Mouse (Mus musculus) MEL (cell line): ENCODE results near the gene Cacna1c. TPM values are rescaled to one million over a fixed set of nuclear protein-coding genes. Genes with fewer than 3 reads are reported as not detected.

ENCODE experiments used
- DNase-seq: peaks from one replicate; pipeline ENCODE4 v3.0.0; 2011; ENCODE audit warnings: low read depth, low spot score
- H3K27ac ChIP-seq: 2 replicates; pipeline ENCODE4 v1.5.1; 2012; ENCODE audit warnings: low read depth, mild to moderate bottlenecking, control low read depth, low read length, moderate library complexity; ENCODE audit not compliant: control insufficient read depth
- H3K27me3 ChIP-seq, 2 experiments: fragments of 150-350 bp in 1 of 2; sonication (generic) in 1 of 2; 2 replicates each; pipeline ENCODE4 v1.6.1; 2012; ENCODE audit warnings: low read length in 2 of 2, mild to moderate bottlenecking in 2 of 2, improper control_type of control experiment in 1 of 2, moderate library complexity in 1 of 2; ENCODE audit not compliant: insufficient read depth in 2 of 2, control insufficient read depth in 1 of 2
- H3K36me3 ChIP-seq, 2 experiments: 2 replicates each; pipeline ENCODE4 v1.6.1; 2012 to 2014; ENCODE audit warnings: low read length in 2 of 2, improper control_type of control experiment in 1 of 2, inconsistent platforms in 1 of 2, mild to moderate bottlenecking in 1 of 2; ENCODE audit not compliant: insufficient read depth in 2 of 2, control insufficient read depth in 1 of 2
- H3K4me1 ChIP-seq, 2 experiments: fragments of 150-350 bp in 1 of 2; sonication (generic) in 1 of 2; 2 replicates each; pipeline ENCODE4 v1.6.1; 2012; ENCODE audit warnings: low read length in 2 of 2, improper control_type of control experiment in 1 of 2, mild to moderate bottlenecking in 1 of 2; ENCODE audit not compliant: insufficient read depth in 2 of 2, control insufficient read depth in 1 of 2
- H3K4me3 ChIP-seq, 2 experiments: fragments of 150-350 bp in 1 of 2; sonication (generic) in 1 of 2; 2 replicates each; pipeline ENCODE4 v1.5.1; 2012; ENCODE audit warnings: low read depth in 2 of 2, low read length in 2 of 2, mild to moderate bottlenecking in 2 of 2, moderate library complexity in 2 of 2, control low read depth in 1 of 2, improper control_type of control experiment in 1 of 2; ENCODE audit not compliant: control insufficient read depth in 1 of 2, insufficient read depth in 1 of 2
- H3K79me2 ChIP-seq: 2 replicates; pipeline ENCODE4 v1.6.1; 2012; ENCODE audit warnings: mild to moderate bottlenecking, low read length, moderate library complexity; ENCODE audit not compliant: control insufficient read depth, poor library complexity, insufficient read depth
- H3K9ac ChIP-seq: 2 replicates; pipeline ENCODE4 v1.6.1; 2012; ENCODE audit warnings: low read depth, mild to moderate bottlenecking, control low read depth, low read length, moderate library complexity; ENCODE audit not compliant: control insufficient read depth, poor library complexity, severe bottlenecking
- H3K9me3 ChIP-seq: fragments of 150-350 bp; sonication (generic); replicated peaks from 2 replicates; pipeline ENCODE4 v1.6.1; 2012; ENCODE audit warnings: mild to moderate bottlenecking, low read length, improper control_type of control experiment, moderate library complexity; ENCODE audit not compliant: insufficient read depth
- CHD1 ChIP-seq: IDR thresholded peaks from 2 replicates; pipeline ENCODE4 v1.6.1; 2012; ENCODE audit warnings: low read depth, mild to moderate bottlenecking, inconsistent platforms, low read length, improper control_type of control experiment
- CHD2 ChIP-seq: IDR thresholded peaks from 2 replicates; pipeline ENCODE4 v1.6.1; 2011; ENCODE audit warnings: low read length, improper control_type of control experiment
- CTCF ChIP-seq, 3 experiments: IDR thresholded peaks in 2 of 3; conservative IDR thresholded peaks in 1 of 3; 2 replicates each; pipeline ENCODE4 v1.5.1; 2011 to 2012; ENCODE audit warnings: low read length in 3 of 3, low read depth in 2 of 3, mild to moderate bottlenecking in 2 of 3, improper control_type of control experiment in 1 of 3, inconsistent platforms in 1 of 3, mixed read lengths in 1 of 3, moderate library complexity in 1 of 3; ENCODE audit not compliant: control insufficient read depth in 1 of 3, insufficient read depth in 1 of 3, poor library complexity in 1 of 3, severe bottlenecking in 1 of 3
- E2F4 ChIP-seq: IDR thresholded peaks from 2 replicates; pipeline ENCODE4 v1.6.1; 2011; ENCODE audit warnings: low read depth, low read length, improper control_type of control experiment, borderline replicate concordance
- ELF1 ChIP-seq: IDR thresholded peaks from 2 replicates; pipeline ENCODE4 v1.6.1; 2014; ENCODE audit warnings: low read depth, mild to moderate bottlenecking, inconsistent platforms, low read length, improper control_type of control experiment, moderate library complexity
- EP300 ChIP-seq, 2 experiments: IDR thresholded peaks; 2 replicates each; pipeline ENCODE4 v1.6.1; 2011; ENCODE audit warnings: improper control_type of control experiment in 2 of 2, low read length in 2 of 2, low read depth in 1 of 2, mild to moderate bottlenecking in 1 of 2
- GABPA ChIP-seq: IDR thresholded peaks from 2 replicates; pipeline ENCODE4 v1.6.1; 2012; ENCODE audit warnings: low read depth, mild to moderate bottlenecking, inconsistent platforms, low read length, improper control_type of control experiment, moderate library complexity
- GATA1 ChIP-seq: IDR thresholded peaks from 2 replicates; pipeline ENCODE4 v1.6.1; 2011; ENCODE audit warnings: low read depth, low read length, improper control_type of control experiment
- KAT2A ChIP-seq: conservative IDR thresholded peaks from 2 replicates; pipeline ENCODE4 v1.6.1; 2012; ENCODE audit warnings: low read depth, low read length, improper control_type of control experiment, inconsistent platforms
- MAFK ChIP-seq: IDR thresholded peaks from 2 replicates; pipeline ENCODE4 v1.6.1; 2011; ENCODE audit warnings: low read depth, mild to moderate bottlenecking, low read length, improper control_type of control experiment, borderline replicate concordance
- MAZ ChIP-seq: IDR thresholded peaks from 2 replicates; pipeline ENCODE4 v1.6.1; 2012; ENCODE audit warnings: low read depth, mild to moderate bottlenecking, inconsistent platforms, low read length, improper control_type of control experiment
- MXI1 ChIP-seq: IDR thresholded peaks from 2 replicates; pipeline ENCODE4 v1.6.1; 2011; ENCODE audit warnings: mild to moderate bottlenecking, low read depth, low read length, improper control_type of control experiment
- MYB ChIP-seq: IDR thresholded peaks from 2 replicates; pipeline ENCODE4 v1.6.1; 2011; ENCODE audit warnings: mild to moderate bottlenecking, low read depth, low read length, improper control_type of control experiment
- MYC ChIP-seq: IDR thresholded peaks from 2 replicates; pipeline ENCODE4 v1.6.1; 2011; ENCODE audit warnings: low read depth, mild to moderate bottlenecking, low read length, improper control_type of control experiment, moderate library complexity
- NELFE ChIP-seq: IDR thresholded peaks from 2 replicates; pipeline ENCODE4 v1.6.1; 2011; ENCODE audit warnings: low read depth, low read length, improper control_type of control experiment
- POLR2A ChIP-seq, 2 experiments: IDR thresholded peaks; 2 replicates each; pipeline ENCODE4 v1.6.1; 2011 to 2012; ENCODE audit warnings: low read length in 2 of 2, mild to moderate bottlenecking in 2 of 2, control low read depth in 1 of 2, improper control_type of control experiment in 1 of 2, low read depth in 1 of 2, moderate library complexity in 1 of 2; ENCODE audit not compliant: control insufficient read depth in 1 of 2, insufficient read depth in 1 of 2, poor library complexity in 1 of 2
- POLR2AphosphoS5 ChIP-seq: IDR thresholded peaks from 2 replicates; pipeline ENCODE4 v1.6.1; 2012; ENCODE audit warnings: low read depth, borderline replicate concordance, mild to moderate bottlenecking, inconsistent platforms, low read length, moderate library complexity, mixed read lengths
- SIN3A ChIP-seq: IDR thresholded peaks from 2 replicates; pipeline ENCODE4 v1.6.1; 2012; ENCODE audit warnings: low read length, improper control_type of control experiment, inconsistent platforms
- TAL1 ChIP-seq: IDR thresholded peaks from 2 replicates; pipeline ENCODE4 v1.6.1; 2012; ENCODE audit warnings: mild to moderate bottlenecking, inconsistent platforms, low read length, moderate library complexity, mixed read lengths
- TBP ChIP-seq: IDR thresholded peaks from 2 replicates; pipeline ENCODE4 v1.8.0; 2011; ENCODE audit warnings: low read depth, low read length, improper control_type of control experiment
- TCF12 ChIP-seq: IDR thresholded peaks from 2 replicates; pipeline ENCODE4 v1.6.1; 2014; ENCODE audit warnings: low read depth, mild to moderate bottlenecking, inconsistent platforms, low read length, improper control_type of control experiment, moderate library complexity
- UBTF ChIP-seq: IDR thresholded peaks from 2 replicates; pipeline ENCODE4 v1.6.1; 2012; ENCODE audit warnings: low read depth, mild to moderate bottlenecking, inconsistent platforms, low read length, improper control_type of control experiment, moderate library complexity, borderline replicate concordance; ENCODE audit not compliant: insufficient read depth
- USF1 ChIP-seq: IDR thresholded peaks from 2 replicates; pipeline ENCODE4 v1.6.1; 2014; ENCODE audit warnings: low read depth, mild to moderate bottlenecking, inconsistent platforms, low read length, improper control_type of control experiment, moderate library complexity
- ZNF384 ChIP-seq: IDR thresholded peaks from 2 replicates; pipeline ENCODE4 v1.6.1; 2012; ENCODE audit warnings: low read depth, mild to moderate bottlenecking, inconsistent platforms, low read length, improper control_type of control experiment
- polyA plus RNA-seq, 2 experiments: library from polyadenylated mRNA; stranded (reverse) in 1 of 2; unstranded in 1 of 2; fragments of >175 nt in 1 of 2; fragments of >200 nt in 1 of 2; gene quantifications; 2 replicates each; pipeline versions ENCODE4 v1.2.1 to v1.2.4; 2012; ENCODE audit warnings: low replicate concordance in 2 of 2, low read depth in 1 of 2; ENCODE audit not compliant: insufficient read length in 2 of 2, insufficient read depth in 1 of 2, missing spikeins in 1 of 2
- total RNA-seq: library from RNA; depleted of rRNA; stranded (reverse); fragments of 300-350 nt; gene quantifications from 2 replicates; pipeline ENCODE4 v1.2.3, GENCODE M21; 2012

Cacna1c gene
- total and polyA plus RNA-seq, 3 experiments = 3.4 to 4.4 TPM; not detected in 1

- TF ChIP-seq MAZ = no peak
- TF ChIP-seq GATA1 = peak; percentile 93
- TF ChIP-seq MAFK = peak; percentile 70; the same call in 1 of the 2 replicates
- TF ChIP-seq USF1 = no peak
- TF ChIP-seq MYC = 0 out of 2 replicates have a peak, but pooled peaks have one; percentile 28
- no peak for TF ChIP-seq MXI1
- TF ChIP-seq ZNF384 = no peak; the same call in 1 of the 2 replicates
- TF ChIP-seq TAL1 = peak; percentile 94
- TF ChIP-seq TBP = no peak
- TF ChIP-seq CTCF (IDR thresholded peaks at IDR 0.05 in 2 of 3, conservative IDR thresholded peaks at IDR 0.05 in 1 of 3; ENCODE audit: control insufficient read depth in 1 of 3, insufficient read depth in 1 of 3, low read depth in 2 of 3, low read length in 3 of 3, poor library complexity in 1 of 3, severe bottlenecking in 1 of 3) = no peak
- TF ChIP-seq GABPA = no peak
- TF ChIP-seq POLR2A (IDR thresholded peaks at IDR 0.05; ENCODE audit: control insufficient read depth in 1 of 2, insufficient read depth in 1 of 2, low read depth in 1 of 2, low read length in 2 of 2, poor library complexity in 1 of 2) = no peak
- TF ChIP-seq POLR2AphosphoS5 = no peak
Measured at GRCm38 (mm10) chr6:118771121-118771520, 425.1 kb downstream of the Cacna1c start (continued).

- H3K27me3 ChIP-seq = no peaks in the 10 kb centered on the region
- peak overlapping the region; percentile 30 for H3K27ac ChIP-seq
- H3K9me3 ChIP-seq = no peaks in the 10 kb centered on the region
- no peak overlapping the region for H3K9ac ChIP-seq
- DNase-seq = no peak
- peaks cover 20 to 27% of the 10 kb centered on the region in 2 experiments for H3K4me1 ChIP-seq
- no peak for TF ChIP-seq MYB
- no peaks in the 10 kb centered on the region for H3K79me2 ChIP-seq
- peaks cover 0 to 24% of the 10 kb centered on the region in 2 experiments; a peak in 2 of 4 replicates for H3K36me3 ChIP-seq
- H3K4me3 ChIP-seq = no peak overlapping the region
Measured at GRCm38 (mm10) chr6:118770396-118770795, 425.8 kb downstream of the Cacna1c start.

- H3K4me3 ChIP-seq = no peak overlapping the region
- no peaks in the 10 kb centered on the region for H3K9me3 ChIP-seq
- no peak overlapping the region for H3K9ac ChIP-seq
- H3K27me3 ChIP-seq = no peaks in the 10 kb centered on the region
- no peak for DNase-seq
- H3K36me3 ChIP-seq = peaks cover 0 to 24% of the 10 kb centered on the region in 2 experiments; a peak in 2 of 4 replicates
- peaks cover 20 to 27% of the 10 kb centered on the region in 2 experiments for H3K4me1 ChIP-seq
- TF ChIP-seq GABPA = no peak
- no peaks in the 10 kb centered on the region for H3K79me2 ChIP-seq
- no peak overlapping the region for H3K27ac ChIP-seq
Measured at GRCm38 (mm10) chr6:118769792-118770191, 426.4 kb downstream of the Cacna1c start.

DNA sequence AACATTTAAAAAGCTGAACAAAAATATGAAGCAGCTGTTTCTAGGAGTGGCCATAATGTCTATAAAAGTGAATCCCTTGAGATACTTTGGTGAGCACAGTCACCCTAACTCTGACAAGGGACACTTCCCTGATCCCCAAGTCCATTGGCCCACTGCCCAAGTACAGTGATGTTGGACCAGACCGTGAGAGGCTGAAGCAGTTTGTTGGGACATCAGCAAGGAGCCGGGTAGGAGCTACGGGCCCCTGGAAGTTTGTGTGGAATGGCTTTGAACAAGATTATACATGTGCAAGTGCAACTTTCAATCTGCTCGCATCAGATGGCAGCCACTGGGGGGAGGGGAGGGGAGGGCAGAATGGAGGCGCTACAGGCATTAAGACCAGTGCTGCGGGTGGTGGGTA lies 428.5 kb downstream of the Cacna1c start:
- Histone ChIP-seq H3K9me3 (no peaks in the 10 kb centered on the region), H3K4me1 (peaks cover 20 to 27% of the 10 kb centered on the region in 2 experiments), H3K9ac (no peak overlapping the region), H3K4me3 (no peak overlapping the region), H3K27ac (no peak overlapping the region), H3K36me3 (peaks cover 0 to 24% of the 10 kb centered on the region in 2 experiments; a peak in 2 of 4 replicates), H3K27me3 (no peaks in the 10 kb centered on the region), H3K79me2 (no peaks in the 10 kb centered on the region)
- TF ChIP-seq CHD2 = no peak
- no peak for TF ChIP-seq MYB
- TF ChIP-seq SIN3A = no peak
- no peak for TF ChIP-seq MAFK
- no peak for TF ChIP-seq ELF1
- TF ChIP-seq POLR2AphosphoS5 = no peak
- no peak for TF ChIP-seq MAZ
- no peak for TF ChIP-seq NELFE
- no peak for TF ChIP-seq USF1
- no peak for TF ChIP-seq KAT2A
- TF ChIP-seq E2F4 = no peak
- TF ChIP-seq MYC = no peak
- no peak for TF ChIP-seq TCF12
- TF ChIP-seq CHD1 = no peak
- no peak for TF ChIP-seq UBTF
- TF ChIP-seq POLR2A (IDR thresholded peaks at IDR 0.05; ENCODE audit: control insufficient read depth in 1 of 2, insufficient read depth in 1 of 2, low read depth in 1 of 2, low read length in 2 of 2, poor library complexity in 1 of 2) = no peak
- no peak for TF ChIP-seq EP300 (IDR thresholded peaks at IDR 0.05; ENCODE audit: low read depth in 1 of 2, low read length in 2 of 2)
- no peak for DNase-seq
